Mouse (Mus musculus) 416B (cell line): ENCODE measurements around the gene Spock1.

Source experiments
- DNase-seq: peaks from one replicate; pipeline ENCODE4 v3.0.0; 2011; ENCODE audit warnings: low read depth

The Spock1 gene

DNA sequence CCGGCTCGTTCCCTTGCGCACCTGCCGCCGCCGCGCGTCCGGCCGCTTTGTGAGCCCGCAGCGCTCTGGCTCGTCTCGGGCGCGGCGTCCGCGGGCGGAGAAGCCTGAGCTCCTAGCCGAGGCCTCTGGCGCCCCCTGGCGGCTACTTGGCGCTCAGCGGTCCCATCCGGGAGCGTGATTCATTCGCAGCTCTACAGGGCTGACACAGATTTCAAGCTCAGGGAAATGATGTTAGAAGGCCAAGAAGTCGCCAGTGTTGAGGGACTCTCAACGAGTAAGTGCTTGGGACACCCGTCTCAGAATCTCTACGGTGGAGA, at the start of gene Spock1:
TSS of gene Spock1 (minus strand) at position 67 of the 317 bp plus-strand sequence.
- no peak for DNase-seq

DNA sequence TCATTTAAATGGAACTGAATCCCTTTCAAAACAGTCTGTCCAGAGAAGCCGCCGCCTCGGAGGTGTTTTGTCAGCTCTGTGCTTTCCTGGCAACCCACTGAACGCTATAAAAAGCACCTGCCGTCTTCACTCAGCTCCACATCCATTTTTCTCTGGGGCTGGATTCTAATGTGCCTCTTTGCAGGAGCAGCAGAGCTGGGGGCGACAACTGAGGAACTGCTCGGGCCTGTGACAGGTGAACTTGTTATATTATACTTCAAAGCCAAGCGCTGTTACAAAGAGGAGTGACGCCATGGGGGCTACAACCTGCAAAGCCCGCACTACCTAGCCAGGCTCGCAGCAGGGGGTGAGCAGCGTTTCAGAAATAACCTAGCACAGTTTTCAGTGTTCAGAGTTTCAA, 42.0 kb upstream of the Spock1 start:
- no peak for DNase-seq

DNA sequence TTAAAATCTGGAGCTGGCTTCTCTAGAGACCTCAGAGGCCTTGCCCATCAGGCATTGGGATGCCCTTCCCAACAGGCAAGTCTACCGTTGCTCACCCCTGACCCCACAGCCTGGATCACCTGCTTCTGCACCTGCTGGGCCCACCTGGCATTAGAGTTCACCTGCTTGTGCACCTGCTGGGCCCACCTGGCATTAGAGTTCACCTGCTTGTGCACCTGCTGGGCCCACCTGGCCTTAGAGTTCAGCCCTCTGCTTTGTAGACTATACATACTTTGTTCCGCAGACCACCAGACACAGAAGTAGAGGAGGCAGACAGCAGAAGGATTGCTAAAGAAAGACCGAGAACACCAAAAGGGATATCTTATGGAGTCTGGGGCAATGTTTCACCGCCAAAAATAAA, 41.4 kb upstream of the Spock1 start:
- no peak for DNase-seq

DNA sequence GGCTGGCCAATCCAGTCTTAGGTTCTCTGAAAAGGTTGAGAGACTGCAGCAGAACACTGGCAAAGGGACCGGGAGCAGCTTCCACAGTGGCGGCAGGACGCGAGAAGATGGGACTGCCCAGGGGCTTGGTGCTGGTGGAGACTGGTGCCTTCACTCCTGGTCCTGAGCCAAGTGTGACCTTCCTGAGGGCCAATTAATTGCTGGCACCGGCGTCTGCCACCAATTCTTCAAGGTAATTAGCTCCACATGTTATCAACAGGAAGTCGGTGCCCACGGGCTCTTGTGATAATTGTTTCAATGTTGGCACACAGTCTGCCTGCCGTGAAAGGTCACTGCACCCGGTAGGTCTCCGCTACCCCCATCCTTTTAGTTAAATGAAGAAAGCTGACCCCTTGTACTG, 37.1 kb upstream of the Spock1 start:
- no peak for DNase-seq

DNA sequence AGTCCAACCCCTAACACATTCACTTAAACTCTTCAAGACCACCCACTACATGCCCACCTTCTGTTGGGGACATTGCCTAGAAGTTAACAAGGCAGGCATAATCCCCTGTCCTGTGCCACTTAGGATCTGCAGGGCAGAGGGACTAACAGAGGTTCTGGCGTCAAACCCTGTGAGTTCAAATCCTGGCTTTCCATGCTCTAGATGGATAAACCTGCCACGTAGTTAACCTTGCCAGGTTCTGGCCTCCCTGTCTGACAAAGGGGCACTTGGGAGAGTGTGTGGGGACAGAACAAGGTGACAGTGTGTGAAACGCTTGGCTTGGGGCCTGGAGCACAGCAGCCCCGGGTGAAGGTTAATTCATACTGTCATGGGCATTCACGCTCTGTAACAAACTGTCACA, 36.3 kb upstream of the Spock1 start:
- DNase-seq = no peak

DNA sequence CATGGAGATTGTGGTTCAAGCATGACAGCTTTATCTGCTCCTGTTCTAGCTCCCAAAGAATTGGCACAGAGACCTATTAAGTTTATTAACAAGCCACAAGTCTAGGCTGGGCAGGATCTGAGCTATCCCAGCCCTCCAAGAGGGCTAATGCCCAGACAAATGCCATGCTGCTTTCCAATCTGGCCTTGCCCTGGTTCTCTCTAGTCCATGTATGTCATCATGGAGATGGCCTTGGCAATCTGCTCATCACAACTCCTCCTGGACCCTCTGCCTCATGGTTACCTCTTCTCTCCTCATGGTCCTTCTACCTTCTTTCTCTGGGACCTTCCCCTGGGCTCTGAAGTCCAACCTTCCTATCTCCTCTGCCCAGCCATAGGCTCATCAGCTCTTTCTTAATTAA, 35.8 kb upstream of the Spock1 start:
- DNase-seq = no peak

DNA sequence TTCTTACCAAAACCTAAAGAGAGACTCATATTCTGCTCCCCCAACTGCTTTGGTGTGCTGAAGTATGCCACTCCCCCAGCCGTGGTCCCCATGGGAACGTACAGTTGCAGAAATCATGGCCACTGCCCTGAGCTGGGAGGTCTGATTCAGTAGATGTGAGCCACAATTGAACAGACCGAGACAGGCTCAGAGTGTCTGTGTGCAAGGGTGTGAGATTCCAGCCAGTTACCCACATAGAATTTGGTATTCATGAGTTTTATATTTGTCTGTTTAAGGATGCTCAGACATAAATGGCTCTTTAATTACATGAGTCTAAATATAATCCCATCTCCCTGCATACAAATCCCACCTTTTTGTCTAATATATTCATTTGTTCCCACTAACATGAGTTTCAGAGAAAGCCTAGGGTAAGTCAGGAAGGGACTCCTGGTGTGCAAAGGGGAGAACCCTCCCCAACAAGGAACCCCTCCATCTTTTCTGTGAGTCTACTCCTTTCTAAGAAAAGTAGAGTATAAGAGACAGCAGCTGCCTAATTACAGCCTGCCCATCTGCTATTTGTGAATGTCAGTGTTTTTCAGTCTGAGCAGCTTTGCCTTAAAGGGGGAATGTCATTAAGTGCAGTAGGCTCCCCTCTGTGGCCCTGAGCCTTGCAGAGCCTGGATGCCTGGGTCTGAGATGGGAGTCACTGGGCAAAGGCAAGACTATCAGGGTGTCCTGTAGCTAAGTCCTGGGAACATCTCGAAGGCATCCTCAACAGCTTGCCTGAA, 29.5 kb upstream of the Spock1 start:
- no peak for DNase-seq

DNA sequence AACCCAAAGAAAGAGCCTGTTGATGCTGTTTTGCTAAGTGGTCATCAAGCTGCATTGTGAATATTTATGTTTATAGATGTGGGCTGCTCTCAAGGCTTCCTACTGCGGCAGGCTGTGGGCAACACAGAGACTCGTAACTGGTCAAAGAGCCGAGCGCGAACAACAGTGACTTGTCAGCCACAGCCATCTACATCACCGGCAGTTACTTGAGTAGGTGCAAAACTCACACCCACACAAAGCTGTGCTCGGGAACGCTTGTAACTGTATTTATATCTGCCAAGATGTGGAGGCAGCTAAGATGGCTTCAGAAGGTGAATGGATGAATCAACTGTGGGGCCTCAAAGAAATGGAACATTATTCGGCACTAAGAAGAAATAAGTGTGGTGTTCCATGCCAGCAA, 23.9 kb upstream of the Spock1 start:
- DNase-seq = no peak

DNA sequence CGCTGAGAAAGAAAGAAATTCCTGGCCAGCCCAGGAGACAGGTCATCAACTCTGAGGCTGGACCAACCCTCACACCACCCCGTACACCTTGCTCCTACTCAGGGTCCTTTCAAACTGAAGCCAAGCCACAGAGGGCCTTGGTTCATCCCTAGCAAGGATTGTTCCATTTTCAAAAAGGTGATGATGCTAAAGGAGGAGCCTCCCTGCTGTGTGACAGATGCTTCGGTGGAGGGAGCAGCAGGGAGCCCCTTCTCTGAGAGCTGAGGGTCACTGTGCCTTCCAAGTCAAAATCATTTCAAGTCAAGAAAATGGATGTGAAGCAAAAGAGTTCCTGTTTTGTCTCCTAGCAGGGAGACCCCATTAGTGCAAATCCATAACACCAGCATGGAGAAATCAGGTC, 23.2 kb upstream of the Spock1 start:
- no peak for DNase-seq

DNA sequence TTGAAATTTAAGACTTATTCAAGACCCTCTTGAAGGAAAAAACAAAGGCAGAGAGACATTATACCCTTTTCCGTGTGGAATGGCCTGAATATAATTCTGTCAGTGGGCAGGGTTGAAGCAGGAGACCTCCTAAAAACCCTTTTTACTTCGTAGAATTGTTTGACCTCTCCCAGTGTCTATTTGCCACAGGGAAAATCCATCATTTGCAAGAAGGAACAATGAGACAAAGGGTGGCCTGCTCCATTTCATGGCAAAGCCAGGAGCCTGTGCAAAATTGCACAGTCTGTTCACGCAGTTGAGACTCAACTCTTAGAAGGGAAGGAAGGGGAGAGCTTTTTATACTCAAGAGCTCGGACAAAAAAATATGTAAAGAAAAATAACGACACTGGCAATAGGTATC, 22.6 kb upstream of the Spock1 start:
- no peak for DNase-seq

DNA sequence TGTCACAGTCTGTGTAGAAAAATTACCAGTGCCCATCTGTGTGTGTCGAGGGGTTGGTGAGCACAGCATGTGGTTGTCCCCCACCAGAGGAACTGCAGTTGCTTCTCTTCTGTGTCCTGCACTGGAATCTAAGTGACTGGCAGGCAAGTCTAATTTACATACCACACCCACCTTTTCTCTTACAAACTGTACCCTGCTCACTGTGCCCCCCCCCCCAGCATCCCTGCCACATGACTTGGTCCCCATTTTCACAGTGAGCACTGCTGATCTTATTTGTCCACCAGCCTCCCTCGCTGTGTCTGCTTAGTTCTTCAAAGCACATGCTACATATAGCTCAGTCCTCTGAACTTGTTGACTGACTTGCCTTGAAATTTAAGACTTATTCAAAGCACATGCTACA, 22.2 kb upstream of the Spock1 start:
- DNase-seq = no peak

DNA sequence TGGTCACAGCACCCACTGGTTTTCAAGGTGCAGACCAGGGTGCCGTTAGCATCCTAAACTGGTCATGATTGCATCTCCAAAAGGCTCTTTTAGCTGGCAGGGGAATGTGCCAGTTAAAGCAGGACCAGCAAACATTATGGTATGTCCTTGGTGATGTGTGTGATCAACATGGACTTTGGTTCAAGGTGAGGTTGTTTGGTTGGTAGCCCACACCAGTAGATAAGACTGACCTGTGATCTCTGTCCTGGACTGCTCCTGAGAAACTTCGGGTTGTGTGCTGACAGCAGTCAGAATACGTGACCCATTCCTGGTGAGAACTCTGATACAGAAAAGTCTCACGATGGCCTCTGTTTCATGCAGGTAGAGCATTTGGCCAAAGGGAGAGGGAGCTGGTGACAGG, 11.8 kb upstream of the Spock1 start:
- DNase-seq = no peak

DNA sequence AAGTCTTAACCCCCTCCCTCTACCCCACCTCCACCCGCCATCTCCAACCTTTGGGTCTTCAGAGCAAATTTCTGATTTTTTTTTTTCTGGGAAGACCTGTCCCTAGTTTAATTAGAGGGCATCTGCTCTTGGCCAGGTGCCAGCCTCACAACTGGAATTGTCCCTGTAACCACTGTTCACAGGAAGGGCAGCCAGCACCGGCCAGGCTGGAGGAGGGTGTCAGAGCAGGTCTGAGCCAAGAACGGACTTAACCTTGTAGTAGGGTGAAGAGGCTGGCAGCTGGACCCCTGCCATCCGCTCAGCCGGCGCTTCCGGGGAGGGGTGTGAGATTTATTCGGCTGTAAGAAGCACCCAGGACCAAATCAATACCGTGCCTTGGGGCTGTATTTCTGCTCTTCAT, 3.0 kb upstream of the Spock1 start:
- no peak for DNase-seq

DNA sequence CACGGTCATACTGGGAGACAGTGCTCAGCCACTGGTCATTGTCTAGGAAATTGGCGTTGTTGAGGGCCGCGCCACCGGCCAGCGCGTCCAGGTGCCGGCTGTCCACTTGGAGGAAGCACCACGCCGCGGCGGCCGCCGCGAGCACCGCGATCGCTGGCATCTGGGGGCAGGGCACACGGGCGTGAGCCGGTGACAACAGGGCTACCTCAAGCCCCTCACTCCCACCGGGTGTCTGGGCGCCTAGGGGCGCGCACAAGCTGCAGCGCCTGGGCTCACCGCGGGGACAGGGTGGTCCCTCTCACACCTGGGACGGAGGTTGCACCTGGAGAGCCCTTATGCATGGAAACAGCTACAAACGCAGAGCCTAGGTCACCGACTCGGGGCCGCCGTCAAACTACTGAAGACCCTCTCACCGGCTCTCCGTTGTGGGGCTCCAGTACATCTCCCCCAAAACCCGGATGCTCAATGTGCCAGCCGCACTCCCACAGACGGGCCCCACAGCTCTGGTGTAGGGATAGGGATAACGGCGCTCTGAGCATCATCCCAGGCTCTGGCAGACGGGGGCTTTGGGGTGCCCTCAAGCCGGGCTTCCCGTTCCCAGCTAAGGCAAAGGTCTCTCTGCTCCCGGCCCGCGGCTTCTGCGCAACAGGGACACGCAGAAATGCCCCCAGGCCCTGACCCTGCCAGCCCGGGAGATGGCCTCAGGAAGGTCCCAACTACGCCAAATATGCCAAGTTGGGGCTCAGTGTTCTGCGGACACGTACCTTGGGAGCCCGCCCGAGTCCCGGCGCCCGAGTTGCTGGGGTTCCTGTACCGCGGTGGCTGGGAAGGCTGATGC, 485 bp downstream of the Spock1 start:
- DNase-seq = no peak

DNA sequence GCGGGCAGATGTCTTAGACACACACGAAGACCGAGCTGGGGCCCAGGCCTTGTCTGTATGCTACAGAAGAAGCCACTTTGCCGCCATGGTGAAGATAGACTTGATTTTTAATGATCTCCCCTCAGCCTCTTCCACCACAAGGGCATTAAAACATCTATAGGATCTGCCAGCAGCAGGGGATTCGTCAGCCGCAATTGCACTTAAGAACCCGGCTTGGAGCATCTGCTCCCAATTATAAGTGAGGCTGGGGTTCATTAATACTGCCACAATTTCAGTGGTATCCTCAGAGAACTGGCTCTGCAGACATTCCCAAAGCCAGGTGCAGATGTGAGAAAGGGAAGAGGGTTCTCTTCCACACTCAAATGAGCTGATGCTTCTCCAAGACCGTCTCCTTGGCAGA, 13.5 kb downstream of the Spock1 start:
- DNase-seq = no peak

DNA sequence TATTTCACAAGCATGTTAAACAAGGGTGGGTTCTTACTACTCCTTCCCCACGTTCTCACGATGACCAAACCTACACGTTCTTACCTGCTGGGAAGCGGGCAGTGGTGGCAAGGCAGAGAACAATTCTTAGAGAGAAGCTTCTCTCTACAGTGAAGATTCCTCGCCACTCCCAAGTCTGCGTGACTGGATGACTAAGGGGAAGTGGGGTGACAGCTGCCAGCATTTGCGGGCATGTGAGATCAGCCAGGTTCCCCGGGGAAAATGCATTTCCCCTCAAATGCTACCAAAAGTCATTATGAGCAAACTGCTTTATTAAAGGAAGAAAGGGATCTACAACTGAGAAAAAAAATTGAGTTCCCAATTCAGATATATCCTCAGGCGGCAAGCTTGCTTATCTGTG, 18.4 kb downstream of the Spock1 start:
- no peak for DNase-seq

DNA sequence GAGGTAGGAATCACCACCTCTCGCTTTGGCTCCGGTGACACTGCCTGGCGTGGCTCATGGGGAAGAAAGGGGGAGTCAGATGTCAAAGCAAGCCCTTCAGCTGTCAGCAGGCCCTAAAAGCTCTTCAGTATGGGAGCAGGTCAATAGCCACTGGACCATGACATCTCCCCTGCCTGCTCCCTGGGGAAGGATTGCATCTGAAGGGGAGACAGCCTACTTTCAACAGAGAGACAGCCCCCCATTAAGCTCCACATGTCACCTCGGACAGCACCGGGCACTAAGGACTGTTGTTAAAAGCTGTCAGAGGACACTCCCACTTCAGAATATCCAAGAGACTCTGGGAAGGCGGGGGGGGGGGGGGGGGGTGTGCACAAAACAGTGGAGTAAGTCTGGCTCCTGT, 19.1 kb downstream of the Spock1 start:
- DNase-seq = no peak

DNA sequence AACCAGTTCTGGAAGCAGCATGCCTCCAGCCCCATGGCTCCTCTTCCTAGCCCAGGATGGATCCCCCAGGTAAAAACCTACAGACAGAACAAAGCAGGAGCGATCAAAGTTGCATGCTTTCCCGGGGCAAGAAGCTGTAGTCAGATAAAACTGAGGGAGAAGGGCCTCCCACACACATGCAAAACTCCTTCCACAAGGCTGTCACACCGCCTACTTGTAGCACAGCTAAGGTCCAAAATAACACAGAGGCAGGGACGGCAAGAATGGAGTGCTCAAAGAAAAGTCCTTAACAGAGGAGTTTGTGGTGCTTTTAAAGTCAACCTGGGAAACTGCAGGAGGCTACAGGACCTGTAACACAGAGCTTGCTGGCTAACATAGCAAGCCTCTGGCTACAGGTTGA, 28.3 kb downstream of the Spock1 start:
- no peak for DNase-seq

DNA sequence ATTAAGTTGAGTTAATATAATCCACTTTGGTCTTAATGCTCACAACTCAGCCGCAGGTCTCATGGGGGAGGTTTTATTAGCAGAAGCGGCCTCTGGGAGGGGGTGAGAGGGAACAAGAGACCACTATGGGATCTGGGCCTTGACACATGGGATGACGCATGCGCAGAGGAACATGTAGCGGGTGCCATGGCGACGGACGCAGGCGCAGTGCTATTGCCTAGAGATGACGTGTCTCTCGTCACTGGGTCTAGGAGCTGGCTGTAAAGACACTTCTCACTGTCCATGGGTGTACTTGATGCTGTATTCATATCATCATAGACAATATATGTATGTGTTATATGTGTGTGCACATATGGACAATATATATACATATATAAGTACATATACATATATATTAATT, 29.3 kb downstream of the Spock1 start:
- DNase-seq = no peak

DNA sequence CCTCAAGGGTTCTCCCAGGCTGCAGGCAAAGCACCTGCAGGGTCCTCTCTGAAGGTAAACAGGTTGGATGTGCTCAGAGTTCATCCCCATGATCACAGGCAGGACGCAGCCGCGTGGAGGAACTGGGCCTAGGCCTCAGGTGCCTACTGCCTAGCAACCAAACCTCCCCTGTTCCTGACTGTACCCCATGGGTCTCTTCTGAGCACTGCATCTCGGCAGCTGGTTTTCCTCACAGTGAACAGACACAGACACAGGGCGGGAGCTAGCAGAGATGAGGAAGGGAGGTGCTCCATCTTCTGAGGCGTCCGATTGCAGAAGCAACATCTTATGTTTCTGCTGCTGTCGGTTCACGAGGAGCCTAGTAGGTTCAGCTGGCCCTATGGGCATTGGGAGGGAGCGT, 30.4 kb downstream of the Spock1 start:
- DNase-seq = no peak

DNA sequence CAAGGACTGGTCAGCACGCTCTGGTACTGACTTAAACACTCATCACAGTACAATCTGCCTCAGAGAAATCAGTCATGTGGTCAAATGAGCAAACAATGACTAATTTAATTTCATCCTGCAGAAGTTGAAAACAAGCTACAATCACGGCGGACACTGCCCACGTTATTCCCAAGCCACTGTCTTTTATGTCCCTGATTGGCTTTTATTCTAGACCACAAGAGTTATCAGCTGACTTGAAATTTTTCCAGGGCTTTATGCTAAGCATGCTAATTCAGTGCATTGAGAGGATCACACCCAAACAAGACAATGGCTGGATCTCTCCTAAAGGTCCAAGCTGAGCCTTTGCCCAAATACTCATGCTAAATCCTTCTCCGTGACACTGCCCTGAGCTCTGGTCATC, 31.2 kb downstream of the Spock1 start:
- DNase-seq = no peak

DNA sequence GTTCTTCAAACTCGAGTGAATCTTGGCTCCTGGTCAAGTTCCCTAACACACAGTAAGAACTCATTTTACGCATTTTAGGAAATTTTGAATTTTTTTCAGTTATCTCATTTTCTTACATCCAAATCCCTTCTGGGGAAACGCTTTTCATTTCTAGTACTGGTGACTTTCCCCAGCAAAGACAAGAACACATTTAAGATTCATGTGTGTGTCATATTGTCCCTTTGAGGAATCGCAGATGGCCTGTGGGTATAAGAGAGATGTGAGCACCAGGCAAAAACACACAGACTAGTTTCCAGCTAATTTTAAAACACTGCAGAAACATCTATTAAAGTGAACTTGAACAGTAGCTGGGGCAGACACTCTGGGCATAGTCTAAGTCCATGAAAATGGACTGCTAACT, 38.1 kb downstream of the Spock1 start:
- no peak for DNase-seq

DNA sequence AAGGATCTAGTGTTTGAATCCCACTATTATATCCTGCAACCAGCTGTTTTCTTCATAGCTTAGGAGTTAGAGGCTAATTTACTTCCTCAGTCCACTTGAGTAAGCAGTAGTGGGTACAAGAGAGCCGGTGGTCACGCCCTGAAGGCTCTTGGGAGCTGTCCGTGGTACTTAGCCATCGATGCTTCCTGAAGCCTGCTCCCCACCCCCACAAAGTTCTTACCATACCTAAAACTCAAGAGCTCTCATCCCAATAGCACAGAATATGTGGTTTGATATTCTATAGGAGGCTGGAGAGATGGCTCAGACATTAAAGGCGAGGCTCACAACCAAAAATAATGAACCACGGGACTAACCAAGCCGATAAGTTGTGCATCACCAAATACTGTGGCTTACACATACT, 40.5 kb downstream of the Spock1 start:
- no peak for DNase-seq

DNA sequence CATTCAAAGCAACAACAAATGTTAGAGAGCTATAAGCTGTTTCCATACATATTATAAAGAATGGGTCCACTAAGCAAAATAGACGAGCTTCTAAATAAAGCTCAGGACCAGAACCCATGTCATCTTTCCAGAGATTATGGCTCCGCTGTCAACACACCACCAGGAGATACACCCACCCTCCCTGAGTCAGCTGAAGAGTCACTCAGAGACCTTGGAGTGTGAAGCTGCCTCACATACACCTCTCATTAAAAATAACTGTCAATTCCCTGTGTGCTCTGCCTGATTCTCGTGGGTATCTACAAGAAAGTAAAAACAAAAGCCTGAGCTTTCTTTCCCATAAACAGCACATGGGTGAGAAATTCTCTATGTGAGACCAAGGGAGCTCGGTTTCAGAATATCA, 43.1 kb downstream of the Spock1 start:
- no peak for DNase-seq
